Mouse (Mus musculus) fat pad, adult 2 months (tissue): Measurements from ENCODE around the gene Rap1gap2.
A peak's percentile ranks its signal among the peaks of the same experiment; 100 is the strongest.

ENCODE experiments used
- DNase-seq: peaks from one replicate; pipeline ENCODE4 v3.0.0-alpha.2; 2011; ENCODE audit warnings: low read depth, low spot score; ENCODE audit errors: extremely low read depth

Gene Rap1gap2

GRCm38 (mm10) chr11:74415736-74416135 is 195.0 kb downstream of the Rap1gap2 start:
- no peak for DNase-seq

DNA sequence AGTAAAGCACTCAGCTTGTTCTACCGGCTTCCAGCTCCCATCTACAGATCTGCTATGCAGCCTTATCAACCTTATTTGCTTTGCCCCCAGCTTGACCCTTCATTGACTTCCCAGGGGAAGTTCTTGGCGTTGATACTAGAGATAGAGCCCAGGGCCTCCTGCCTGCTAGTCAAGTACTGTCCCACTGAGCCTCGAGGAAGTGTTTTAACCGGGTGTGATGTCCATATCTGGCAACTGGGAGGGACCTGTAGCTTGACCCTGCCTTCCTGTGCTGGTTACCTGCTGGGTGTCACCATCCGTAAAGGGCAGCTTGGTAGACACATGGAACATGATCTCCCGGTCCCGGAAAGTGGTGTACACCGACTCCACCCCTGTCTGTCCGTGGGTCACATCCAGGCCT is 196.6 kb downstream of the Rap1gap2 start:
- no peak for DNase-seq

DNA sequence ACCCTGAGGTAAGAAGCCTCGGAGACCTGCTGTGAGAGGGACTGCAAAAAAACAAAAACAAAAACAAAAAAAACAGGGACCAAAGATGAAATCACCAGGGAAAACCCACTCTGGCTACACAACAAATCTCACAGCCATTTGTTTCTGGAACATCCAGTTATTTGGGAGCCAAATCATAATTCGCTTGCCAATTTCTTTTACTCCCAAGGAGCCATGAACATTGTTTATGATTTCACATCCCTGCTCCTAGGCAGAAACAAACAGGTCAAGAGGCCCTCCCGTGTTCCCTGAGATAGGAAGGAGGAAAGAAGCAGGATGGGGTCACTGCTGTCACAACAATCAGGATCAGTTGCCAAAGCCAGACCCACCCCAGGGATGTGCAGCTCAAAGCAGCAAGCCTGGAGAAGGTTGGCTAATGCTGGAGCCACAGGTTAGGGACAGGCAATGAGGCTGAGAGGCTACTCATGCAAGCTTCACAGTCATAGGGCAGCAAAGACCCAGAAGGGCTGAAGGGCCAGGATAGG is 197.2 kb downstream of the Rap1gap2 start:
- no peak for DNase-seq

DNA sequence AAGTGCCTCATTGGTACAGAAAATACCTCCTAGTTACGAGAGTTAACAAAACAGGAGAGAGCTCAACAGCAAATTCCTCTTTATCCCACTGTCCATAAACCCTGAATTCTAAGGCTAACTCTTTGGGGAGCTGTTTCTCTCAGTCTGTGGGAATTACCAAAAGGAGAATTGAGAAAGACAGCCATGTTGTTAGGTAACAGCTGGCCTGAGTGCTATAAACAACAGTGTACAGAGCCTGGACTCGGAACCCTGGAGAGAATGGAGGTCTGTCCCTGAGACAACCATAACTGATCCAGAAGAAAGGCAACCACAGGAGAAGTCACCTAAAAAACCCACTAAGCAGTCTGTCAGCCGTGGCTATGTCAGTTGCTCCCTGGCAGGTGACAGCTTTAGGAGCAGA is 198.3 kb downstream of the Rap1gap2 start:
- DNase-seq = no peak

DNA sequence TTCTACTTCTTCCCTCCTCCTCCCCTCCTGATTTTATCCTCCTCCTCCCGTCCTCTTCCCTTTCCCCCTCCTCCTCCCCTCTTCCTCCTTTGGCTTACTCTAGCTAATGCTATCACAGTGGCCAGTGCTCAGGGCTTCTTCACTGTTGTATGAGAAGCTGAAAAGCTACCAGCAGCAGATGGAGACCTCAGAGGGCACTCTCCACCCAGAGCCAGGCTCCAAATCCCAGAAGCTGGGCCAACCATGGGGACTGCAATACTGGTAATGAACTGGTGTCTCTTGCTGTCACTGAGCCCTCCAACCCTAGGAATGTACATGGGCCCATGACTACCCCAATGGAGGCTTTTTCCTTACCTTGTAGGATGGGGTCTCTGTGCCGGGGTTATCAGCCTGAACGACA is 198.8 kb downstream of the Rap1gap2 start:
- no peak for DNase-seq

DNA sequence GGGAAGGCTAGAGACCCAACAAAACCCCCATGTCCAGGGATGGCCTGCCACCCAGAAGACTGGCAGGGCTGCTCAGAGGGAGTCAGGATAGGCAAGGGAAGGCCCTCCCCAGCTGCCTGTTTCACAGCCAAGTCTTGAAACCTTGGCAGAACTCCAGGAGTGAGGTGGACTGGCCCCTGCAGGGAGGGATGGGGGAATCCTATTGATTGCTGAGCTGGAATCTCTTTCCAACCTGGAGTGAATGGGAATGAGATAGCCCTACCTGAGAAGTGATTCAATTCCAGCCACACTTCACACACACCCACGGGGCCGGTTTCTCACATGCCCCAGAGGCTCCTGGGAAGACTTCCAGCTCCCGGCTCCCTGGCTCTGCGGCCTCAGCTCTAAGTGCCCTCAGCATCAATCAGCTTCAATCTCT is 200.9 kb downstream of the Rap1gap2 start:
- no peak for DNase-seq

DNA sequence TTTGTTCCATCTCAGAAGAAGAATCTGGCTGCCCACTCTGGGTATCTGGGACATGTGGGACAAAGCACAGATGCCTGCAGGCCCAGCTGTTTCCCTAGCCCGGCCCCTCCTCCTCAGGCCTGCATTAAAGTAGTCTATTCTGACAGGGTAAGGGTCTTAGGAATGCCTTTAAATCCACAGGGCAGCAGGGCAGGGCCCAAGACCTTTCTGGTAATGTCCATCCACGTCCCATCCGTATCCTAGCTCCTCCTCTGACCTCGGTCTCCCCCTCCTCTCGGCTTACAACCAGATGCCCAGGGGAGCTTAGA is 201.3 kb downstream of the Rap1gap2 start:
- no peak for DNase-seq

DNA sequence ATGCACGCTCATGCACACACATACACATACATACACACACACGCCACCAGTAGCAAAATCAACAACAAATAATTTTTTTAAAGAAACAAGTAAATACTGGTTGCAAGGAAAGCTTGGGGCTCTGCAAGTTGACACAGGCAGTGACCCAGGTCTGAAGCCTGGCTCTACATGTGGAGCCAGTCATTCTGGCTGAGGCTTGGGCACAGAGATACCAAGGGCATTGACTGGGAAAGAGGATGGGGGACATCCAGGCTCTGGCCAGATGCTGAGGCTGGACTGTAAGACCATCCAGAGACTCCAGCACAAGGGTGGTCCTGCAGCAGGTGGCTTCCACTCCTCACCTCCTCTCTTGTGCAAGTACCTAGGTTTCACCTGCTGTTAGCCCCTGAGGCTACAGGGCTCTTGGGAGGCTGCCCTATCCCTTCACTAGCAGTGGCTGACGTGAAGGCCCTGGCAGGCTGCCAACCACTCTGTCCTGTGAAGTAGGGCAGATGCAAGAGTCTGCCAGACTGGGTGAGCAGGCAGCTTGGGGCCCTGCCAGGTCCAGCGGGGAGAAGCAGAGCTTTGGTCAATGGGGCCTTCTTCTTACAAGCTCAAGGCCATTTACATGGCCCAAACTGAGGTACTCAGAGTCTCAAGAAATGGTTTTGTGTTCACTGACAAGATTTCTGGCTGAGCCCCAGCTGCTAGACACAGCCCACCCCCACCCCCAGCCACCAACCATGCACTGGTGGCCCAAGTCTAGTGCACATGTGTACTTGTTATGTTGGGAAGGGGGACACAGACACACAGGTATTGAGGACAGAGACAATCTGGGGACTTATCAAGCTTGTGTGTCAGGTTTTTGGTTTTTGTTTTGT is 201.9 kb downstream of the Rap1gap2 start:
- peak; percentile 77 for DNase-seq

DNA sequence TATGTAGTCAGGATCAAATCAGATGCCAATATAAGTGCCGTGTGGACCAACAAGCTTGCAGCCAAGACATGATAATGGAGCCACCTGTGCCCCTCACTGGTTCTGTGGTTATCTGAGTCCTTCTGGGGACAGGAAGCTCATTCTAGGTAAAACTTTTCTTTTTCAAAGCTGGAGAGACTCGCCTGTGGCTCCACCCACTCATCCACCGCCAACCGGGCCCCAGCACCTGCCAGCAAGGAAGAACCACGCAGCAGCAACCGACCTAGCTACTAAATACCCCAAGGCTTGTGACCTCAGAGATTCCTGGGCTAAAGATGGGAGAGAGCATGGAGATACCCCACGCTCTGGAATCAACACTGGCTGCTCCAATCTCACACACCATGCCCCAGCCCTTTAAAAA is 205.5 kb downstream of the Rap1gap2 start:
- DNase-seq = no peak

DNA sequence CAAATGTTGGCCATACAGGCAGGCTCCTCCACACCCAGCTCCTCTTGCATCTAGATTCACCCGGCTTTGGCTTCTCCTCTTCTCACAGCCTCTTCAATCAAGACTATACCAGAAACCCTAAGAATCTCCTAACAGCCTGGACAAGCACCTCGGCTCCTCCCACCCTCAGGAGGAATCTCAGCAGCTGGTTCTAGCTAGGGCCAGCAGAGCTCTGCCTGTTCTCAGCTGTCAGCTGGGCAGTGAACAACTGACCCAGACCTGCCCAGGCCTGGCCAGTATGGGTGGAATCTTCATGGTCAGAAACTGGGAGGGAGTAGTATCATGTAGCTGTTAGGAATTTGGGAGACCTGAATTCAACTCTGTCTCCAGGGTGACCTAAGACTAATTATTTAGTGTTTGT is 206.5 kb downstream of the Rap1gap2 start:
- DNase-seq = no peak

- DNase-seq = no peak
These were observed 208.6 kb downstream of the Rap1gap2 start for GRCm38 (mm10) chr11:74402126-74402525.

DNA sequence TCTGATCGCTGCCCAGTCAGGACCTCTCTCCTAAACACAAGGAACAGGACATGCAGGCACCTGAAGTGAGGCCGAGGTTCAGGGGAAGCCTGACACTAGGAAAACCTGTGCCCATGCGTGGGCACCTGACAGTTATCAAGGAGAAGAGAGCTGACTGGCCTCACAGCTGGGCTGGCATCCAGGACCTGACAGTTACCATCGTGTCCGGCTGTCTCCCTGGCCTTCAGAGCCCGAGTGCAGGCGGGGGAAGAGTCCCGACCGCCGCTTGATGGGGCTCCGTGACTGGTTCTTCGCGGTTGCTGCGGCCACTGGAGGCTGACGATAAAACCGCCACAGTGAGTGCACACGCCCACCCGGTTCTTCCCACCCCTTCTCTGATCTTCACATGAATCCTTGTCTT is 215.1 kb downstream of the Rap1gap2 start:
- no peak for DNase-seq

GRCm38 (mm10) chr11:74393489-74393888 is 217.2 kb downstream of the Rap1gap2 start:
- DNase-seq = no peak

DNA sequence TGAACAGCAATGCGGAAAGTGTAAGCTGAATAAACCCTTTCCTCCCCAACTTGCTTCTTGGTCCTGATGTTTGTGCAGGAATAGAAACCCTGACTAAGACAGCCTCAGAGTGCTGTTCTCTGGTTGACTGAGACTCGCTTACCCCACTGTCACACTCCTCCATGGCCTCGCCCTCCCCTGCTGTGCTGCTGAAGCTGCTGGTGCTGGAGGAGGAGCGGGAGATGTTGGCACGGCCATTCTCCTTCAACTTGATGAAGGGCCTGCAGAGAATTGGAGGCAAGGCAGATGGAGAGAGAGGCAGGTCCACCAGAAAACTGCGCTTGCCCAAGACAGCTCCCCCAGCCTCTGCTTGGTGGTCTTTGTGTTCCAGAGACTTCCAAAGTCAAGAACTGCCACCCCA is 217.8 kb downstream of the Rap1gap2 start:
- DNase-seq = no peak

GRCm38 (mm10) chr11:74391899-74392298 is 218.8 kb downstream of the Rap1gap2 start:
- DNase-seq = no peak

- no peak for DNase-seq
These were observed 223.5 kb downstream of the Rap1gap2 start for GRCm38 (mm10) chr11:74387203-74387602.

GRCm38 (mm10) chr11:74385674-74386073 is 225.0 kb downstream of the Rap1gap2 start:
- DNase-seq = no peak

DNA sequence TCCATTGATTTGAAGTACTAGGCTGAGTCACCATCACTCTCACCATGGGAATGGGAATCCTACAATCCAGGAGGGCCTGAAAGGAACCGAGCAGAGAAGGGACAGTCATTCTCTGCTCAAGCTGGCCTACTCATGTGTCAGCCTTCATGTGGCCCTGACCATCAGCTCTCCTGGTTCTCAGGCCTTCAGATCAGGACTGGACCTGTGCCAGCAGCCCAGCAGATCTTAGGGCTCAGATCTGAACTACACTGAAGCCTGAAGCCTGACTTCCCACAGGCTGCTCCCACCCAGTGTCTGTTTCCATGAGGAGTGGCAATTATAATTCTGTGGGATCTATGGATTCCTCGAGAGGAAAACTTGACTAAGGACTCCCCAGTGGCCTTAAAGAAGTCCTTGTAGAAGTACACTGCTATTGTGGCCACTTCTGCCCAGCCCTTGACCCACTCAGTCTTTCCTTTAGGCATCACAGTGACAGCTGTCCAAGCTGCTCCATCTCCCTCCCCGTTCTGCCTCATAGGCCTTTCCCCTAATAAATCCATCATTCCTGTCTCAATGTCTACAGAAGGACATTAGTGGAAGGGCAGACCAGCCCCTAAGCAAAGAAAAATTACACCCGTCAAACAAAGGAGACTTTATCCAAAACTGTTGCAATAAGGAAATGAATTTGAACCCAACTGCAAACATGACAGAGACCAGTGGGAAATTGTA is 231.4 kb downstream of the Rap1gap2 start:
- DNase-seq = no peak

DNA sequence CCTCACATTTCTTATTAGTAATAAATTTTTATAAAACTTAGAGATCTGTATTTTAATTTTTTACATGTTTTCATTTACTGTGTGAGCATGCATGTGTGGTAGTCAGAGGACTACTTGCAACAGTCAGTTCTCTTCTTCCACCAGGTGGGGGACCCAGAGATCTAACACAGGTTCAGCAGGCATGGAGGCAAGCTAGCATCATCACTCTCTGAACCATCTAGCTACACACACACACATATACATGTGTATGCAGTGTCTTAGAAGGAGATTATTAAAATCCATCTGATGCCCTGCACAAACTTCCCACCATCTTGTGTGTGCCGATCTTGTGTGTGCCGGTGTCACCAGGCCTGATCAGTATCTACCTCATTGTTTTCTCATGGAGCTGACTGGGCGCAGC is 233.9 kb downstream of the Rap1gap2 start:
- no peak for DNase-seq

- no peak for DNase-seq
These were observed 239.2 kb downstream of the Rap1gap2 start for GRCm38 (mm10) chr11:74371393-74372100.

DNA sequence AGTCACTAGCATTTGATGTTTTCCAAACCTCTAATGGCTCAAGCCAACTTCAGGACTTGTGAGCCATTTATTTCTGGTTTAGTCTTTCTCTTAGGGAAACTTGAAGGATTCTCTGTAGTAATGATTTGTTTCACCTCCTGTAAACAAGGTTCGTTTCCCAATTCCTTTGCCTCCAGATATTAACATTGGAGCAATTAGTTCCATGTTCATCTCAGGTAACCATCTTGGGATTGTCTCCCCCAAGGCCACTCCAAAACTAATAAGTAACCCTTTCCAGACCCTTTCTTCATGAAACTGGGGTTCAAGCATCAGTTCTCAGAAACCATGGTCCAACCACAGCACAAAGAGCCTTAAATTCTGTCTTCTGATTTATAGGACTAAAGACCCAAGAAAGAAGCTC is 248.9 kb downstream of the Rap1gap2 start, which contains the start of gene Olfr412:
Gene Olfr412, plus strand, starts transcription at position 301 of the 400 bp plus-strand sequence.
- no peak for DNase-seq

DNA sequence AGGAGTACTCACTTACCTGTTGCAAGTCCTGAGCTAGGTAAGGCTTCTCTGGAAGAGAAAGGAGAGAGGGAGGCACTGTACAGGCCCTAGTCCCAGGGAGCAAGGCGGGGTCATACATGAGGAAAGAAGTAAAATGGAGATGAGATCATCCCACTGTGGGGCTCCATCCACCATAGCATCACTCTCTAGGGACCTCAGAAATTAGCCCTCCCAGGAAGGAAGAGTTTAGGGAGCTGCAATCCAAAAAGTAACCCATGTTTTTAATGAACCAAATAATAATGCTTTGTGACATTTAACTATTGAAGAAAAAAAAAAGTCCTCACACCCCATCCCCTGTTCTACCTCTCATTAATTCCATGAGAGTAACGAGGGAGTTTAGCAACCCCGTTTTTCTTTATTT is 258.2 kb downstream of the Rap1gap2 start, which contains the start of gene Olfr411:
Gene Olfr411, minus strand, starts transcription at position 101 of the 400 bp plus-strand sequence.
- DNase-seq = no peak
